Mouse (Mus musculus) bone marrow, adult 2 months (tissue): ENCODE data around the gene Wnt9a.

Experiments
- CTCF ChIP-seq: fragments of 200-500 bp; IDR thresholded peaks from 2 replicates; pipeline ENCODE4 v1.5.1; 2011; ENCODE audit warnings: low read length, control low read depth; ENCODE audit not compliant: control insufficient read depth, insufficient read depth
- POLR2A ChIP-seq: fragments of 200-500 bp; IDR thresholded peaks from 2 replicates; pipeline ENCODE4 v1.6.1; 2011; ENCODE audit warnings: low read depth, mild to moderate bottlenecking, control low read depth, low read length, borderline replicate concordance; ENCODE audit not compliant: control insufficient read depth

DNA sequence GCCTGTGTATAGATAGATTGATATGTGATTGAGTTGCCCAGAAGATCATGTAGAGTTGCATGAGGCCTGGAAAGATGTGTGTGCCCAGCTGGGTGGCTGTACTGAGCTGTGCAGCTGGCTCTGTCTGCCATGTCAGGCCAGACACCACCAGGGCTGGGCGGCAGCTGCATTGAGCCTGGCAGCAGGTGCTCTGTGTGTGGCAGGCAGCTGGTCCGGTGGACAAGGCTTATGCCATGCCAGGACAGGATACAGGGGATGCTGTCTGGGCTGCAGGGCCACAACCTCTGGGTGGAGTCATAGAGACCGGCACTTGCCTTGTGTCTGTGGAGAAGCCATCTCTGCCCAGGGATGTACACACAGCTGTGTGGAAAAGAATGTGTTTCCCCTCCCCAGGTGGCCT, 16.3 kb downstream of the Wnt9a start:
- TF ChIP-seq CTCF (no peak), POLR2A (no peak)
